Mouse (Mus musculus): Measurements from ENCODE around the gene Cog6.
"Not testable (repeated sequence)": the region's sequence is repeated elsewhere in the genome, so short reads cannot be mapped to it uniquely, and the experiment has no call there.

Cog6 gene

DNA sequence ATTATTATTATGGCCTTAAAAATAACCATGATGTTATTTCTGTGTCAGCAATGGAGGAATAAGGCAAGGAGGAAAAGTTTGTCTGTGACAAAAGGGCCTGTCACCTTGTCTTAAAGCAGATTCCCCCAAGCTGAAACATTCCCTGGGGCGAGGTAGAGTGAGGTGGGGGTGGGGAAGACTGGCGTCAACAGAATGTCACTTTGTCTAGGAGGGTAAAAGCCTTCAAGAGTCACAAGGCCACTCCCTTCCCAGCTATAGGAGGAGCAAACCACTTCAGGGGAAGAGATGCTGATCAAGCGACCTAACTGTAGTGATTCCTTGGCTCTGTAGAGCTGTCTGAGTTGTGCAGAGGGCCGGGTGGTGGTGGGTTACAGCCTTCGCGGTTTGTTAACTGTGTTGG is 14.5 kb upstream of the Cog6 start:
- DNase-seq: no peak

DNA sequence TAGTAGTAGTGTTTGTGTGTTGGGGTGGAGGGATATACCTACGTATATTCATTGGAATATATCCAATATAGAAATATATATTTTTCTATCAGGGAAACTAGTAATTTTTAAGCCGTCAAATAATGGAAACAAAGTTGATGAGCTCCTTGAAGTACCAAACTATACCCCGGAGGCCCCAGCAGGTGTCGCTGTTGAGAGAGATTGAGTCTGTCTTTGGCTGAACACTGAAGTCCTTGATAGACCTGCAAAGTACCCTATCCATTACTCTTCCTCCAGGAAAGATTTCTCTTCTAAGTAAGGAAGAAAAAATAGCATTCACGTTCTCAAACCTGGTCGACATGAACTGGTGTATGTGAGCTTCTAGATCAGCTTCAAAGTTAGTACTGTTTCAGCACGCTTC is 12.0 kb upstream of the Cog6 start:
- peak; percentile 78 for DNase-seq

DNA sequence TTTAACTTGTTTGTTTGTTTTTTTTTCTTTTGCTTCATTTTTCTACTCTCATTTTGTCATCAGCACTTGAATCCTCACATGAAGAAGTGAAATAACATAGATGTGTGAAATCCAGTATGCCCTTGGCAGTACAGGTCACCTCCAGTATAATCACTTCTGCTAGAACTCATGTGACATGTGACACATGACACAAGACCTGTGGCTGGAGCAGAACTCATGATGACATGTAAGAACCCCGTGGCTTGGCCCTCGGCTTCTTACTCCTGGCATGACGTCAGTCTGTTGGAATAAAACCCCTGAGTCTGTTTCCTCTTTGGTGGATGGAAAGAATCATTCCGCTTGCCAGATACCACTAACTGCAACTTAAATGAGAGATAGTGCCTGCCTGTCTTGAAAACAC is 10.3 kb upstream of the Cog6 start:
- no peak for DNase-seq

DNA sequence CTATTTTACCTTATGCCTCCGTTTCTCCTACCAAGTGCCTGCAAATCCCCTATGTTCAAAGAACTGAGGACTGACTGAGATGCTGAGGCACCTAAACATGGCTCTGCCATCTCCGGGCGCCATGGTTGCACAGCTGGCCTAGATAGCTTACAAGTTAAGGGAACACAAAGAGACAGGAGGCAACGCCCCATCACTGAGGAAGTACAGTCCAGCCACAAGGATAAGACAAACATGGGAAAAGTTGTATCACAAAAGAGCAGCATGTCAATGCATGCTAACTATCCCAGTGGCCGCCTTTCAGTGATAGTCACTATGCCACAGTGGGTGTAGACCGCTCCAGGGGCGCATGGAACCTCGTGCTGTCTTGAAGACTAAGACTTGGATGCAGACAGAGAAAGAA is 9.6 kb downstream of the Cog6 start:
- no peak for DNase-seq

DNA sequence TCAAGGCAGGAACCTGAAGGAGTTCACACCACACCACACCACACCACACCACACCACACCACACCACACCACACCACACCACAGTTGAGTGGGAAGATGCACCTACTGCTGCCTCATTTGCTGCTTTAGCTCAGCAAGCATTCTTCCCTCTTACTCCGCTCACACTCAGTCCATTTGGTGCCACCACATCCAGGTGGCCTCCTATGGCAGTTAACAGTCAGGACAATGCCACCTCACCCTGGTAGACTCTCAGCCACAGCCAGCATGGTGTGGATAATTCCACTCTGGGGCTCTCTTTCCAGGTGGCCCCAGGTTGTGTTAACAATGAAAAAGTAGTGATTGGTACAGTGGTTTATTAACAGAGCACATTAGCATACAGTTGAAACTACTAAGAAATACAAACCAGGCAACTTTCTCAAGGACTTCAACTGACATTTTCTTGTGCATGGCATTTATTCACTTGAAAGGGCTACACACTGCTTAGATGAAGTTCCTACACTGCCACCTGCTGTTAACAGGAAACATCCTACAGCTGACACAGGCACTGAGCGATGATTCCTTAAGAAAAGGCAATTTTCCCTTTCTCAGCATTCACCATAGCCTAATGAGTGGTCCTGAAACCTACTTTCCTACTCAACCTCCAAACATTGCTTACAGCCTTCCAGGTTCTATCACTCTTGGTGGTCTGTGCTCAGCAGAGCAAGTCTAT is 12.5 kb downstream of the Cog6 start:
- DNase-seq: no peak

DNA sequence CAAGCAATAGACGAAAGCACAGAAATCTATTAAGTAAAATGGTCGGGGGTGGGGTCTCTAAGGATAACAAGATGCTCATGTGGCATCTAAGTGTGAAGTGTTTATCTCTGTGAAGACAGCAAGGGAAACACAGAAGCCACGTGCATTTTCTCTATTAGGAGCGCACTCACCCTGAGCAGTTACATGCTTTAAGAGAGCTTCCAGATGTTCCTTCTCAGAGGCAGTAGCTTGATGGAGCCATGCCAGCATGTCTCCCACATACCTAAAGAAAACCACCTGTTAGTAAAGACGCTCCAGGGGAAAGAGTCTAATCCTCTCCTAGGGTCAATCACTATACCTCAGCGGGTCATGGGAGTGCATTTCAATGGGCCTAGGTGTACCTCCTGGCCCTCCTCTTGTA is 15.0 kb downstream of the Cog6 start:
- DNase-seq: no peak

DNA sequence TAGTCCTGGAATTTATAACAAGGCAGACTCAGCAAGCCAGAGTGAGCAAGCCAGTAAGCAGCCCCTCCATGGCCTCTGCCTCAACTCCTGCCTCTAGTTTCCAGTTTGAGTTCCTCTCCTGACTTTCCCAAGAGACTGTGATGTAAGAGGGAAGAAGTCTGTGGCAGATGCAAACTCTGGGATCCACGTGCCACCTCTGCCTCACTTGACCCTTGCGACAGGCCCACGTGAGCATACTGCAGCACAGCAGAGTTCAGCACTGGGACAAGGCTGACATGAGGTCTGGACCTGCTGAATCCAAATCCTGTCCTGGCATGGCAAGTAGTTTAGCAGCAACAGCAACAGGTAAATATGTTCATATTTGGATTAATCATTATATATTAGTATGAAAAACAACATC is 17.0 kb downstream of the Cog6 start:
- no peak for DNase-seq

DNA sequence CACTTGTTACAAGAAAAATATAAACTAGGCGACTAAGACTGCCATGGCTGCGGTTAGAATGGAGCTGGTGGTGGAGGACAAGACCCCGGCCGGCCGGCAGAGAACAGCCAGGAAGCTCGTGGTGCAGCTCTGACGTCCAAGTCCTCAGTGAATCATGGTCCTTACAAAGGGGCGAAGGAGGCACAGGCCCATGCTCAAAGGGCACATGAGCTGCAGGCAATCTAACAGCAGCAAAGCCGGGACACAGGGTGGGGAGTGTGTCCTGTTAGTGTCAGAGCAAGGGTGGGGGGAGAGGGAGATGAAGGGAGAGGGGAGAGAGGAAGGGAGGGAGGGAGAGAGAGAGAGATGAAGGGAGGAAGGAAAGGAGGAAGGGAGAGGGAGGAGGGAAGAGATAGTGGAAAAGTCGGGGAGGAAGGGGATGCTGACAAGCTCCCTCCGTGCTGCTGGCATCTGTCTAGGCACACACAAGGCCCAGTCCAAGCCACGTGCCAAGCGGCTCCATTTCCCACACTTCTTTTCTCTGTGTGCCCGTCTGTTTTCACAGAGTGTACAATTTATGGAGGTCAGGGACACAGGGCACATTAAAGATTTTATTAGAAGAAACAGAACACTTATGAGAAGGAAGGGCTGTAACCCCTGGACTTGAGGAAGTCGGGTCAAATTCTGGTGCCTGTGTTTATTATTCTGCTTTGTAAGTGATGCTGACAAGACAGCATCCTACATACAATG is 17.9 kb downstream of the Cog6 start:
- no peak for DNase-seq

DNA sequence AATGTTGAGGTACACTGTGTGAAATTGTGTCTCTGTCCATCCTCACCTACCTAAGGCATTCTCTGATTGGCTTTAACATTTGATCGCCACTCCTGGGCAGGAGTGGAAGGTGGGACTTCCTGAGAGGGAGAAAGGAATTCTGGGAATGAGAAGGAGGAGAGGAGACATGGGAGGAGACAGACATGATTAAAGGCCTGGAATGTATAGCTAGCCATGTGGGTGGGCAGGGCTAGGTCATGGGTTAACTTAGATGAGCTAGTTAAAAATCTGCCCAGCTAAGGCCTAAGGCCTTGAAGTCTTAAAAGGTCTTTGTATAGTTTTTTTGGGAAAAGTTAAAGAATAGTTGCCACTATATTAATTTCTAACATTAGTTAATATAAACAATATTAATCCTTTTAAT is 19.7 kb downstream of the Cog6 start:
- no peak for DNase-seq

DNA sequence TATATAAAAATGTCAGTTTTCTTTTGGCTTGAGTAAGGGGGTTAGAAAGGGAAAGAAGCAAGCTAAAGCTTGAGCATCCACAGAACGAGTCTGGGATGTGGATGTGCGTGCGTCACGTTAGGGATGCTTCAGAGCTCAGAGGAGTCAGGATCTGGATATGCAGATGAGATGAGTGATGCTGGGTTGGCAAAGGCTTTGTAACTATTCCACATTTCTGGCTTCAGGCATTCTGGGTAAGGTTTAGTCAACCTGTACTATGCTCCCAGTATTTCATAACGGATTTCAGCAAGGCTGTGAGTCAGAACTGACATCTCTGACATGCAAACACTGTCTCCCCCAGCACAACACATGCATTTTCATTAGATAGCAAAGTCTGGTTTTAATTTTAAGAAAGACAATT is 20.4 kb downstream of the Cog6 start:
- DNase-seq: no peak

DNA sequence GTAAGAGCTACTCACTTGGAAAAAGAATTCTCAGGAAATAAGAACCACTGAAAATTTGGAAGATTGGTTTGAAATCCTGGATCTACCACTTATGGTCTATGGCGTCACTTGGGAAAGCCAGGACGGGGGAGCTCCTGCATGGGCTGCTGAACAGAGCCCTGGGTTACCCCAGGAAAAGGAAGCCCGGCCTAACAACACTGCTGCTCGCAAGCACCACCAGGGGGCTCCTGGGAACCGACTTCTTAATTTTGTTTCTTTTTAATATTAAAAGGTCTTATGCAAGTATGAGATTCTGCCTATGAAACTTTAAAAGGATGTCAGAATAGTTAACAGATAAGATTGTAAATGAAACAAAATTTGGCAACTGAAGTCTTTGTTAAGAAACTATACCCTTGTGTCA is 22.4 kb downstream of the Cog6 start:
- no peak for DNase-seq

DNA sequence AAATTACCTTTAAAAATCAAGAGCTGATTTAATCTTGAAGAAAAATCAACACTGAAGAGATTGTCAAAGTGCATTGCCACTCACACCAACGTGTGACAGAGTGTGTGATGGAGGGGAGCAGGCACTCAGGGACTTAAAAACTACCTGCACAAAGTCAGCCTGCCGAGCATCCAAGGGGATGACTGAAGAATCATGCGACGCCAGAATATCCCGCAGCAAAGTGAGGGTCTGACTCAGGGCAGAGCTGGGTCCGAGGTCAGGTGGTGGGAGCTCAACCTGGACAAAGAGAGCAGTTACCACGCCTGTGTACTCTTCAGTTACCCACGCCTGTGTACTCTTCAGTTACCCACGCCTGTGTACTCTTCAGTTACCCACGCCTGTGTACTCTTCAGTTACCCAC is 23.7 kb downstream of the Cog6 start:
- DNase-seq: no peak

DNA sequence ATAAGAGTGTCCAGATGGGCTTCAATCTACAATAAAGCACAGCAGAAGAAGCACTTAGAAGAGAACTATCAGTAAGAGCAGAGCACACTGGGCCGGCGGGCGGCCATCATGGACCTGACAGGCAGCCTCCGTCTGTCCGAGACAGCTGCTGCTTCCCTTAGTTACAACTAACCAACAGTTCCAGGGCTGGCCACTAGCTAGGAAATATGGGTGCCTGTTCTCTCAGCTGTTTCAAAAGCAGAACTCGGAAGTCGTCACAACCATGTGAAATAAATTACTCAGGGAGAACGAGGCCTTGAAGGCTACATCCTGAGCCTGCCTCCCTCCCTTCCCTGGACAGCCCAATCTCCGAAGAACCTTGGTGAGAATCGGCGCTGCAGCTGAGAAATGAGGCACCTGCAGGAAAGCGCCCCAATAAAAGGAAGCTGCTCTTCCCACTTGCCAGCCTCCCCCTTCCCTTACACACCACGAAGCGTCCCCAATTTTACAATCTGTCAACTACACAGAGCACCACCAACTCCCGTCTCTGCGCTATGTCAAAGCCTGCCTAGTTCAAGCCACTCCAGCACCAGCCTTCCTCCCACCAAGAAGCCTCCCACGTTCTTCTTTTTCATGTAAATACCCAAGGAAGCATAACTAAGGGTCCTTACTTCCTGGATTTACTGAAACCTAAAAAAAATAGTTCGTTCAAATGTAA is 26.8 kb downstream of the Cog6 start:
- DNase-seq: no peak

DNA sequence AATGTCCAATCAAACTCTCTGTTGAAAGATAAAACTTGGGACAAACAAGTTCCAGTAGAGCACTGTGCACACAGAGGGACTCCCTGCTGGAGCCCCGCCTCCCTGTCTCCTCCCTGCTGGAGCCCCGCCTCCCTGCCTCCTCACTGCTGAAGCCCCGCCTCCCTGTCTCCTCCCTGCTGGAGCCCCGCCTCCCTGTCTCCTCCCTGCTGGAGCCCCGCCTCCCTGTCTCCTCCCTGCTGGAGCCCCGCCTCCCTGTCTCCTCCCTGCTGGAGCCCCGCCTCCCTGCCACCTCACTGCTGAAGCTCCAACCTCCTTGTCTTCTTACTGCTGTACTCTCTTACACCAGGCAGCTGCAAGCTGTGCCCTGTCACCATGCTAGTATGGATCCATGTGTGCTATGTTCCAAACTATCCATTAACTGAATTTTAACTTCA is 31.5 kb downstream of the Cog6 start:
- DNase-seq: not testable (repeated sequence)

DNA sequence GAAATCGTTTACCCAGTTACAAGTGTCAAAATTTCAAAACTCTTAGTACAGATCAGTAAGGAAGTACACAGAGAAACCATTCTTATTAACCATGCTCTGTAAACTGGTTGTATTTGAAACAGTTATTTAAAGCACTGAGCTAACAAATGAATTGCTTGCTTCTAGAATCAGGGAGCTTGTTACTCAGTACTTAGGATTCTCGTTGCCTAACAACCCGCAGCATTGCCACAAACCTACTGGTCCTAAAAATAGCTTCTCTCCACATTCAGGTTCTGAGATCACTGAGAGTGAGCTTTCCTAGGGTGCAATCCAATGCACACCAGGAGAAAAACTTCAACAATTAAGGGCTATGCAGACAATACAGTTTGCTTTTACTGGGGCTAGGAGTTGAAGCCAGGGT is 33.3 kb downstream of the Cog6 start:
- DNase-seq: no peak

DNA sequence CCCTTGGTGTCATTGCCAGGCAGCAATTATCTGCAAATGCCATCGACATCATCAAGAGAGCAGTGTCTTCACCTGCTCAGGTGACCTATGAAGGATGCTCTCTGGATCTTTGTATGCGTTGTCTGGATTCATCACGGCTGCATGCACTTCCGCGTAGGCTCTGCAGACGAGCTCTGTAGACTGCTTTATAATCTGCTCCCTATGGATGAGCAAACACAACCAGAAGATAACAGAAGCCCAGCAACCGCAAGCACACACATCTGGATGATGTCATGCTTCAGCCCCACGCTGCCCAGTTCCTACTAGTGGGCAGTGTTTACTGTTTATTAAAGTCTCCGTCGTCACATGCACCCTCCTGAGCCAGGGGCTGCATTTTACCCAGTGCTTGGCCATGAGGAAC is 34.0 kb downstream of the Cog6 start:
- DNase-seq: no peak

DNA sequence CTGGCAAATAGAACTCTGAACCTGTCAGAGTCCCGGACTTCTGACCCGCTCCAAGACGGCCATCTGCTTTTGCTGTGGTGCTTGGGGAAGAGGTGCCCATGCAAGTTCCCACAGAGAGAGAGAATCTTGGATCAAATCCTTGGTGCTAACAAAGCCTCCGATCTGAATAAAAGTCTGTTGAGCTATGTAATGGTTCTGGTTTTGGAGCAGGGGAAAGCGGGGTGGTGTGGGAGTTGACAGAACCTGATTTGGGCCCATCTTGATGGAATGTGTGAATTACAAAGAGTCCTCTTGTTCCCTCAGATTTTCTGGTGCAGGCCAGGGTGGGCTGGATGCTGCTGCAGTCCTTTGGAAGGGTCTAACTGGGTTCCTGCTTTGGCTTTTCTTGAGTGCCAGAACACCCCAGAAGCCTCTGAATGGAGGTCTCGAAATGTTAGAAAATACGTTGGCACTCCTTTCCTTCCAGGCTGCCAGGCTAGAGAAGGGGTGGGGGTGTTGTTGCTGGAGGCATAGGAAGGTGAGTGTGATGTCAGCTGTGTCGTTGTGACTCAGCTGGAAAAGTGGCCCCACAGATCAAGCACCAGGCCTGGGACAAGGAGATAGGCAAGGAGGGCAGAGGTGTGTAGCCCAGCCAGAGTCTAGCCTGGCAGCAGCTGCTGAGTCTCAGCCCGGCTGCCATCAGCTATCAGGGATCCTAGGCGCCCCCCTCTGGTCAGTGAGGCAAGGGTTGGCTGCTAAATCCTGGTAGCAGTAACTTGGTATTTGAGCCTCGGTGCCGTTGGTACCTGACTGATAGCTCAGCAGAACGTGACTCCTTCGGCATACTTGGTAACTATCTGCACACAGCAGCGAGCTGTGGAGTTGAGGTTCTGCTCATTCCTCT is 42.1 kb downstream of the Cog6 start:
- peak; percentile 77 for DNase-seq

DNA sequence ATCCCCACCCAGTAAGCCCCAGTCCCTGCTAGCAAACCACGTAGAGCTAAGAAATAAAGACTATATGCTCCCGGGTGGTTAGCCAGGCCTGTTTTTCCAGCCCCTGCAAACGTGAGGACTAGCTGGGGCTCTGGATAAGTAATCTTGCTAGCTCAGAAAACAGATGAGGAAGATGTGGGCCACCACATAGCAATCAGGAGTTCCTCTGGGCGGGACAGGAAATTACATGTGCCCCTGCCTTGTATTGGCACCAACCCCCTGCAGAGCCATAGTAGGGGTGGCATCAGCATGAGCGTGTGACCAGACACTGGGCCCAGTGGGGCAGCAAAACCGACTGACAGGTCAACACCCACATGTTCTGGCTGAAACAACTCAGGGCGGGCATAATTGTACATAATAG is 44.1 kb downstream of the Cog6 start:
- DNase-seq: no peak

DNA sequence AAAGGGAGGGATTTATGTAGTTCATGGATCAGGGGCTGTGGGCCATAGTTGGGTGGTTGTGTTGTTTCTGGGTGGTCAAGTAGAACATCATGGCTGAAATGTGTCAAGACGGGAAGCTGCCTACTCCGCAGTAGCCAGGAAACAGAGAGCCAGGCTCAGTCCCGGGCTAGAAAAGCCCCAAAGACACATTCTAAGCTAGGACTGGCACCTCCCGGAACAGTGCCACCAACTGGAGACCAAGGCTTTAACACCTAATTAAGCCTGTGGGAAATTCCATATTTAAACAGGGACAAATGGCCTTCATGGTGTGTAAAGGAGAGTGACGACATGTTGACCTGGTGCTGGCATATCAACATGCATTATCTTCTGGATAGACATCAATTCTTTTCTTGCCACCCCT is 50.0 kb downstream of the Cog6 start:
- no peak for DNase-seq

DNA sequence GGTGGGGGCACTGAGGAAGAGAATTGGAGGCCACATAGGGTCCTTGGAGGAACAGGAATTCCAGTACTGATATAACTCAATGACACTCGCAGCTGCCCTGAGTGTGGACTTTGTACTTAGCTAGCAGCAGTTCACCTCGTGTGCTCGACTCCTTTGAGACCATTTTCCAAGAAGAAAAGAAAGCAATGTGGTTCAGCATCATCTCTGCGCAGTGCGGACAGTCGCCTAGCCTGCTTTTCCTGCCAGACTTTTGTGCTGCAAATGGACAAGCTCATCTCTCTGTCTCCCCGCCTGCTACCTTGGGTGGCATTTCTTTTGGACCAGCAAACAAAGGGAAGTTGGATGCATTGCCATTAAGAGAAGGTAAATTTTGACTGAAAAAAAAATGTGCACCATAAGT is 52.8 kb downstream of the Cog6 start:
- no peak for DNase-seq

DNA sequence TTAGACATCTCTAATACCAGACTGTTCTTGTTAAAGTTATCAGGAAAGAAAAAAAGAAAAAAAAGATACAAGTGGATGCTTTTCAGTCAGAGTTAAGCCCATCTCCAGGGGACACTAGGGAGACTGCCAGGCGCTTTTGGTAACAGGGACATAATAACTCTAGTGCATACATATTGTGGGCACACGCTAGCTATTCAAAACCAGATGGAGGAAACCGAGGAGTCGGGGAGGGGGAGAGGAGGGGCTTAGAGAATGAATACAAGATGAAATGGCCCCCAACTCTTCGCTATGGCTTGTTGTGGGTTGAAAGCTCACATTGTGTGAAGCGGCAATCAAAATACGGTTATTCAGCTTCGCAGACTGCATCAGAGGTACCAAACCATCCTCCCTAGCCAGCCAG is 53.6 kb downstream of the Cog6 start:
- DNase-seq: no peak

DNA sequence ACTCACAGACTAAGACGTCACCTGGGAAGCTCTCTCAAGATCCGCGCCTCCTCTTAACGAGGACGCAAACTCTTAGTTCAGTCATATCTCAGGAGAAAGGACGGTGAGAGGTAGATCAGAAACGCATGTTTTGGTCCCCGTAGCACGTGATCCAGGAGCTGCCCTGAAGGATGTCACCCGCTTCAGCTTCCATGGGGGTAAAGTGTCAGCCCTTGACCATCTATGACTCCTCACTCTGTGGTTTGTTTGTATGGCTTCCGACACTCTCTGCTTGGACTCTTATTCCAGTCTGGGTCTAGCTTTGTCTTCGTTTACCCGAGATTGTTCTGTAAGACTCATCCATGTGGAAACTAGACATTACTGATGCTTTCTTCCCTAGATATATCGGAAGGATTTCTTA is 54.6 kb downstream of the Cog6 start:
- DNase-seq: no peak

DNA sequence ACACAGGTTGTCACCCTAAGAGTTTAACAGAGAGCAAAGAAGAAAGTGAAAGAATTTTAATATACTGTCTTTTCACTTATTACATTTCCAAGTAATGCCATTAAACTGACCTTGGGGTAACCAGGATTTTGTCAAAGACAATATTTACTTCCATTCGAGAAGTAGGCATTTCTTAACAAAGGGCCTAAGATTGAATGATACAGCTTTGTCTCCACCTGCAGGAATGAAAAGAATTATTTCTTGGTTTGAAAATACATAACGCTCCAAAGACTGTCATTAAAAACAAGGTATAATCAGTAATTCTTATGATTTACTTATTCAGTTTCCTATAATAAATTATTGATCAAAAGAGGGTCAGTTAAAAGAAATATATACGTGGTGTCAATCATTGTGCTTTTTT is 55.4 kb downstream of the Cog6 start:
- no peak for DNase-seq

Data from cerebellum, adult 8-10 months (tissue).